Mouse (Mus musculus) left cerebral cortex, postnatal 25 days (tissue): ENCODE results near the gene Slc22a17. TPM values are rescaled to one million over a fixed set of nuclear protein-coding genes. Genes with fewer than 3 reads are reported as not detected.

Experiments used
- DNase-seq, 2 experiments: peaks; one replicate each; pipeline ENCODE4 v3.0.0; 2022; ENCODE audit warnings: low spot score in 2 of 2, mixed read lengths in 1 of 2
- intact Hi-C: fragments of 180-260 bp; cut with DNase I; formaldehyde crosslinking; loops from one replicate; pipeline ENCODE4 v1.15.1; 2025
- microRNA-seq, 2 experiments: library from miRNA; unstranded; fragments of <30 nt; microRNA quantifications; one replicate each; pipeline ENCODE4 v1.2.0; 2022
- total RNA-seq, 2 experiments: library from RNA; stranded (reverse); gene quantifications; 2 replicates each; pipeline ENCODE4 v1.2.3; 2021

The Slc22a17 gene
- total RNA-seq, 2 experiments from 2014 or later: 628 to 630 TPM

DNA sequence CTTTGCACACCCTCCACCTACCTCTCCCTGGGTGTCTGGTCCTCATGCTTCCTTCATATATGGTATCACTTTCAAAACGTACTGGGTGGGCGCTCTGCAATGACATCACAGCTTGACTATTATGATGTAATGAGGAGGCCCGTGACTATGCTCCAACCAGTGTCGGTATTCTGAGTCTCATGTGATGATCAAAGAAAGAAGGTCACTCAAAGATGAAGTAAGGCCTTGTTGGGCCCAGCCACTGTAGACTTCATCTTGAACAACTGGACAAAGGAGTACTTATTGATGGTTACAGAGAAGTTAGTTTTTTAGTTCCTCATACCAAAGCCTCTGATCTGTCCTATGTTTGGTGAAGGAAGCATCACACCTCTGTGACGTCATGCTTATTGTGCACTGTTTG is 42.1 kb downstream of the Slc22a17 start, which contains the start of gene Homez:
Gene Homez (minus strand): TSS at position 101 of the 400 bp plus-strand sequence.
- DNase-seq: no peak
- intact Hi-C loops: no loop called here

DNA sequence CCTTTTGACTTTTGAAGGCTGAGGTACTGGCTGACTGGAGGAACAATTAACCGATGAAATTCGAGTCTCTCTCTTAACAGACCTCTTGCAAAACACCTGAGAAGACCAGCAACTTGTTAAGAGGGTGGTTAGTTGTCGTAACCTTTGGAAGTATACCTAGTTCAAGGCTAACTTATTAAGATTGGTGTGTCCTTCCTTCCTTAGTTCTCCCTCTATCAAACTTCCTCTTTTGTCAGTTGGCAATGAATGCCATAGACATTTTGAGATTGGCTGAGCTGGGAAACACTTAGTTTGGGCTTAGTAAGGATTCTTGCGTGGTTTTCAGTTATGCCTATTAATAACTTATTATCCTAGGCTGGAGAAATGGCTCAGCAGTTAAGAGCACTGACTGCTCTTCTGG is 44.9 kb downstream of the Slc22a17 start:
- intact Hi-C loops: no loop called here
- no peak for DNase-seq

DNA sequence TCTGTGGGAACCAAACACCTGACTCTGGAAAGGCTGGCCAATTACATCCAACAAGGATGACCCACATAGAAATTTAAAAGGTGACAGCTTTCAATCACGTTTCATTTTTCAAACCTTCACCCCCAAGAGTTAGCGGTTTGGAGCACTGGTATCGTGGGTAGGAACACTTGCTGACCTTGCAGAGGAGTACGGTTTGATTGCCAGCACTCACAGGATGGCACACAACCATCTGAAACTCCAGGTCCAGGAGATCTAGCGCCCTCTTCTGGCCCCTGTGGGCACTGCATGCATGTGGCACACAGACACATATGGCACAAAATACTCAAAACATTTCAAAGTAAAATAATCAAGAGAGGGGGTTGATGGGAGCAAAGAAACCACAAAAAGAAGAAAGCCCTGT is 46.0 kb downstream of the Slc22a17 start:
- DNase-seq: no peak
- intact Hi-C loops: no loop called here

DNA sequence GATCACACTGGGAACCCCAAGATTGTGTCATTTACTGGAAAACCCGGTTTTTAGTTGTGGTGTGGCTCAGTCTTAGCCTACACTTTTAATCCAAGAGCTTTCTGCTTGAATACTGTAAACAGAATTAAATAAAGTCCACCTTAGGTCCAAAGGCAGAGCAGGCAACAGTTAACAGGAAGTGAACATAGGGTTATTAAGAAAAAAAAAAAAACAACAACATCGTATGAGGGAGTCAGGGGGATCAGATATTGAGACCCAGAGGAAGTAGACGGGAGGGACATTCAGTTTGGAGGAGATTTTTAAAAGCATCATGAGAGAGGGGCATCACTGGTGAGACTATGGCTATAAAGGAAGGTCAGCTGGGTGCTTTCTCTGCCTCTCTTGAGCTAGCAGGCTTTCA is 46.7 kb downstream of the Slc22a17 start:
- no peak for DNase-seq
- intact Hi-C loops: no loop called here

DNA sequence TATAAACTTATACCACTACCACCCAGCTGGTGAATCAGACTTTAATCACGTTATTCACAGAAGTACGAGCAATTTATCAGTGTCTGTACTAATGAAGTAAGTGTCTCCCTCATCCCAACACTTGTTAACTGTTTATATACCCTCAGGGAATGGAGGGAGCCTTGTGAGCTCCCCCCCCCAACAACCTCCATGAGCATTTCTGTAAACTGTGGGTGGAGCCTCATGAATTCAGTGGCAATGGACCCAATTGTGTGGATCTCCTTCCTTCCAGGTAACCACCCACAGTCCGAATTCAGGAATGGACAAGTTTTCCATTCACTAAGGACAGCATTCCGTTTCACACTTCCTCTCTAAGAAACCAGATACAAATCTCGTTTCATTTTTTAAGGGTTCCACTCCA is 47.3 kb downstream of the Slc22a17 start:
- intact Hi-C loops: no loop called here
- no peak for DNase-seq

DNA sequence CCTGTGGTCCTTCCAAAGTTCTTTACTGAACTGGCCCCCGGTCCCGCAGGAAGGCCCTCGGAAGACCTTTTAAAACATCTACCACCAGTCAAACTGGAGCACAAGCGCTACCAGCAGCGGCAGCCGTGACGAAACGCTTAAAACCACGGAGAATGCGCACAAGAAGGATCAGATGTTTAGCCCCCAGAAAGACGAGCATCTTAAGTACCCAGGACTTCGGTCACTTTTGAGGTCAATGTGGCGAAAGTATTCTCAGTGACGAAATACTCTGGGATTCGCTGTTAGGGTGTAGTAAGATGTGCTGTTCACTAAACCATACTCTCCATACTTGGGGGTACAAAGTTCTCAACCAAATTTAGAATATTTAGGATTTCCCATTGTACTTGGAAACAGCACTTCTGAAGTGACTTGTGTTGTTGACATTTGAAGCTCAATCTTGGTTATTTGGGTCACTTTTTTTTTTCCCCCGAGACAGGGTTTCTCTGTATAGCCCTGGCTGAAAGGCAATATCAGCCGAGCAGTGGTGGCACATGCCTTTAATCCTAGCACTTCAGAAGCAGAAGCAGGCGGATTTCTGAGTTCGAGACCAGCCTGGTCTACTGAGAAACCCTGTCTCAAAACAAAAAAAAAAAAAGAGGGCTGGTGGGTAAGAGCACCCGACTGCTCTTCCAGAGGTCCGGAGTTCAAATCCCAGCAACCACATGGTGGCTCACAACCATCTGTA is 48.5 kb downstream of the Slc22a17 start:
- no peak for DNase-seq
- intact Hi-C loops: loop anchor here (1.0 to 5.0 kb wide), 2 partner anchors 12 to 152 kb away; partner anchors contain the start of gene Cebpe

DNA sequence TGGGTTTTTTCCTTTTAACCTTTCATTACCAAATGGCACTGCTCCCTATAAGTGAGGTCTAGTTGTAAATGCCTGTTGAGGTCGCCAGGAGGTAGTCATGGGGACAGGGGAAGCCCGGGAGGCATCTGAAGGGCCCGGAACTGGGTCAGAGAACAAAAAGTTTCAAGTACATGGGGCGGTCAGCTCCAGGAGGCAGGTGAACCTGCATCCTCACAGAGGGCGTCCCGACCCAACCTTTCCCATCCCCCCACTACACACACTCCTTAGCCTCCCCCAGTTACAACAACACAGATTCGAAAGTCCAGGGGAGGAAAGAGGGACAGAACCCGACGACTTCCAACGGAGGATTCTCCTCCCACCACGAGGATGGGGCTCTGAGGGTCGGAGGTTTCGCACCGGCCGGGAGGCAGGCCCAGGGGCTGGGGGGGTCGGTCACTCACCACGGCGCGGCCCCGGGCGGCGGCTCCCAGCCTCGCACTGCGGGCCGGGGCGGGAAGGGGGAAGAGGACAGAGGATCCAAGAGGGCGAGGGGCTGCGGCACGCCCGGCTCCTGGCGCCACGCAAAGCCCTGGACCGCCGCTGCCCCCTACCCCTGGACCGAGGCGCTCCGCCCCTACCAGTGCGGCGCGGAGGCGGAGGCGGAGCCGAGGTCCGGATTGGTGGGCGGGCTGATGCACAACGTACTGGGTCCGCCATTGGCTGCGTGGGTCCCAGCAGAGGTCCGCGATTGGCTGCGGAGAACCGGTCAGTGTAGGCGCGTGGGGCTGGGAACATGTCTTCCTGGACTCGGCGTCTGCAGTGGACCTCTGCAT is 49.2 kb downstream of the Slc22a17 start:
- peak; percentile 94 to 96 for DNase-seq
- intact Hi-C loops: loop anchor here (1.0 to 5.0 kb wide), 2 partner anchors 13 to 151 kb away; partner anchors contain the start of gene Cebpe

DNA sequence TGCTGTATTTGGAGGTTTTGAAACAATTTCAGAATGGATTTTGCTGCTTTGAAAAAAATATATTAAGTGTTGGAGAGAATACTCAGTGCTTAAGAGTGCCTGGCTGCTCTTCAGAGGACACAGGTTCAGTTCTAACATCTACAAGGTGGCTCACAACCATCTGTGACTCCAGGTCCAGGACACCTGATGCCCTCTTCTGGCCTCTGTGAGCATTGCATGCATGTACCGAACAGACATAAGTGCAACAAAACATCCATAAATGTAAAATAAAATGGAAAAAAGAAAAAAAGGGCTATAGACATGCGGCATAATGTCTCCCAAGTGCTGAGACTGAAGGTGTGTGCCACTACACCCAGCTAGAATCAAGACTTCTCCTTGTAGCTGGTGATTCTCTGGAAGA is 52.4 kb downstream of the Slc22a17 start:
- intact Hi-C loops: loop anchor here (5.0 kb wide), 1 partner anchor 148 kb away; the partner anchor contains the start of gene Cebpe
- peak; percentile 60 to 72 for DNase-seq

DNA sequence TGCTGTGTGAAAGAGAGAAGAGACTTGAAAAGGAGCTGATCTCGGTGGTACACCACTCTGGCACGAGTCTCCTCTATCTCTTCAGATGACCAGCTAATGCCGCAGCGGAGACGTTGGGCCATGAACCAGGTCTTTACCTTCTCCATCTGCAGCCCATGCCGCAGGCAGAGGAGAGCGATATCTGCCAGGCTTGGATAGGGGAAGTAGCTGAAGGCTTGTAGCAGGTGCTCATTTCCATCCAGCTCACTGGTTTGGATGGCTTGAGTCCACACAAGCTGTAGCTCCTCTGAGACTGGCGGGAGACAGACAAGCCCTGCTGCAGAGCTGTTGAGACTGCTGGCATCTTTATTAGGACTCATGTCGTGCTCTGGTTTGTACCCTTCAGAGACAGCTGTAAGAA is 55.0 kb downstream of the Slc22a17 start:
- no peak for DNase-seq
- intact Hi-C loops: no loop called here

DNA sequence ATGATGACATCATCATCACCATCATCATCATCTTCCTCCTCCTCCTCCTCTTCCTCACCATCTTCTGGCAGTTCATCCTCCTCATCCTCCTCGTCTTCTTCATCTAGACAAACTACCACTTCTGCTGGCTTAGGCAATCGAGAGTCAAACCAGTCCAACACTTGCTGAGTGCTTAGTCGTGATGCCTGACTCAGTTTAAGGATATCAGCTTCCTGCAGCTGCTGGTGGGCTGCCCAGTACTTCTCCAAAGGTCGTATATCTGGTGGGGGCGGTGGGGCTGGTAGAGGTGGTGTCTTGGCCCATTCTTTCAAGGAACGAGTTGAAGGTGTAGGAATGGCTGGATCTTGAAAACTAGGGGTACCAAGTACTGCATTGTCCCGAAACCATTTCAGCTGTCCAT is 56.2 kb downstream of the Slc22a17 start:
- intact Hi-C loops: no loop called here
- DNase-seq: no peak

Small RNA genes lying within 50 kb of the gene (microRNA-seq; reads per million reads assigned to microRNA genes)
- gene Mir208a: 2.7 to 4.0 reads per million in 2 experiments

Other genes starting within 250 kb of the Slc22a17 start
- 10 to 100 TPM; 22.8 to 24.2 TPM for gene 1700123O20Rik, start 226.9 kb downstream of the Slc22a17 start, total RNA-seq
- 100 to 1,000 TPM; 180 to 192 TPM for gene Acin1, start 226.2 kb downstream of the Slc22a17 start, total RNA-seq
- under 1 TPM in 1 of 2 experiments, not detected in 1; 0.14 TPM for gene Gm29776, start 214.3 kb downstream of the Slc22a17 start, total RNA-seq
- gene Cebpe, start 201.0 kb downstream of the Slc22a17 start, total RNA-seq: not detected
- 10 to 100 TPM; 53.9 to 60.2 TPM for gene Slc7a8, start 131.2 kb downstream of the Slc22a17 start, total RNA-seq
- not detected for gene Rnf212b, start 99.0 kb downstream of the Slc22a17 start, total RNA-seq
- gene Homez, start 42.2 kb downstream of the Slc22a17 start, total RNA-seq: 10 to 100 TPM; 17.7 to 23.0 TPM
- gene Ppp1r3e, start 35.6 kb downstream of the Slc22a17 start, total RNA-seq: 10 to 100 TPM; 13.5 to 16.4 TPM
- 100 to 1,000 TPM; 135 to 136 TPM for gene Bcl2l2, start 29.8 kb downstream of the Slc22a17 start, total RNA-seq
- 10 to 100 TPM in 1 of 2 experiments, 1 to 10 TPM in 1; 3.2 to 16.8 TPM for gene Gm20521, start 29.7 kb downstream of the Slc22a17 start, total RNA-seq
- 100 to 1,000 TPM; 204 to 231 TPM for gene Pabpn1, start 20.6 kb downstream of the Slc22a17 start, total RNA-seq
- gene Efs, start 13.0 kb upstream of the Slc22a17 start, total RNA-seq: 1 to 10 TPM; 7.4 to 8.1 TPM
- not detected for gene Il25, start 19.6 kb upstream of the Slc22a17 start, total RNA-seq
- gene Cmtm5, start 23.1 kb upstream of the Slc22a17 start, total RNA-seq: 10 to 100 TPM; 48.1 to 63.0 TPM
- gene Myh6, start 53.8 kb upstream of the Slc22a17 start, total RNA-seq: 1 to 10 TPM; 5.4 to 8.7 TPM
- gene Gm17428, start 63.8 kb upstream of the Slc22a17 start, total RNA-seq: not detected
- gene Myh7, start 81.5 kb upstream of the Slc22a17 start, total RNA-seq: 10 to 100 TPM; 18.0 to 19.6 TPM
- 10 to 100 TPM; 23.0 to 26.4 TPM for gene Ngdn, start 102.3 kb upstream of the Slc22a17 start, total RNA-seq
- gene Zfhx2, start 179.2 kb upstream of the Slc22a17 start, total RNA-seq: 10 to 100 TPM; 37.5 to 47.1 TPM
- 10 to 100 TPM; 23.8 to 25.0 TPM for gene Thtpa, start 181.7 kb upstream of the Slc22a17 start, total RNA-seq
- 10 to 100 TPM; 10.3 to 11.3 TPM for gene Ap1g2, start 193.5 kb upstream of the Slc22a17 start, total RNA-seq
- gene Jph4, start 203.8 kb upstream of the Slc22a17 start, total RNA-seq: 100 to 1,000 TPM; 317 to 338 TPM